Mouse (Mus musculus): ENCODE measurements around the gene Gm49396.

DNA sequence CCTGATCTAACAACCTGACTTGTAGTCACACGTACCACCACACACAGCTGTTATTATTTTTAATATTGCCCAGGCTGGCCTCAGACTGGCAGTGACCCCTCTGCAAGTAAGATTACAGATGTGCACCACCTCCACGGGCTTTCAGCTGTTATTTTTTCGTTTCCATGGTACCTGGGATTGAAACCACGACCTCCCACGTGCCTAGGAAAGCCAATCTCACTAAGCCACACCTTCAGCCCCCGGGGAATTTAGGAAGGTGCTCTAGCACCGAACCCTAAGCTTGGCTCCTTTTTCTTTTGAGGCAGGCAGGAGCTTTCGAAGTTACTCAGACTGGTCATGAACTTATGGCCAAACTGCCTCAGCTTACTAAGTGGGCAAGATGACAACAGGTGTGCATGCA, 41.3 kb downstream of the Gm49396 start:
- no peak for TF ChIP-seq USF1 (IDR thresholded peaks at IDR 0.05; ENCODE audit: low read depth)
- TF ChIP-seq POLR2A (IDR thresholded peaks at IDR 0.05; ENCODE audit: insufficient read length, low read depth): no peak
- no peak for TF ChIP-seq MYOD1 (IDR thresholded peaks at IDR 0.05; ENCODE audit: control insufficient read depth in 1 of 3, insufficient read length in 2 of 3, low read depth in 2 of 3)
